Mouse (Mus musculus) embryonic facial prominence, embryonic 11.5 days (tissue): ENCODE results near the gene Prss2. TPM values are rescaled to one million over a fixed set of nuclear protein-coding genes. Genes with fewer than 3 reads are reported as not detected.
"Not testable (repeated sequence)": the region's sequence is repeated elsewhere in the genome, so short reads cannot be mapped to it uniquely, and the experiment has no call there.

Experiments used
- ATAC-seq: fragments of 200-750 bp; cut with Nextera tagmentation; replicated peaks from 2 replicates; pipeline ENCODE4 v1.8.0; 2017; ENCODE audit warnings: low read depth; ENCODE audit not compliant: insufficient number of reproducible peaks, low FRiP score, low TSS enrichment
- DNase-seq: peaks from one replicate; pipeline ENCODE4 v3.0.0-alpha.2; 2015; ENCODE audit warnings: low spot score
- H3K27ac ChIP-seq: fragments of 300-500 bp; sonication (generic); replicated peaks from 2 replicates; pipeline ENCODE4 v1.5.1; 2014; ENCODE audit warnings: mild to moderate bottlenecking, low read depth, low read length, control low read depth
- H3K27me3 ChIP-seq: fragments of 300-500 bp; sonication (generic); 2 replicates; pipeline ENCODE4 v1.6.1; 2014; ENCODE audit warnings: mild to moderate bottlenecking, low read length, moderate library complexity, mixed read lengths; ENCODE audit not compliant: control insufficient read depth, insufficient read depth
- H3K36me3 ChIP-seq: fragments of 300-500 bp; sonication (generic); replicated peaks from 2 replicates; pipeline ENCODE4 v1.6.1; 2014; ENCODE audit warnings: low read depth, mild to moderate bottlenecking, low read length, moderate library complexity, mixed read lengths; ENCODE audit not compliant: control insufficient read depth, insufficient read depth
- H3K4me1 ChIP-seq: fragments of 300-500 bp; sonication (generic); 2 replicates; pipeline ENCODE4 v1.6.1; 2014; ENCODE audit warnings: low read length, mixed read lengths; ENCODE audit not compliant: control insufficient read depth, insufficient read depth
- H3K4me2 ChIP-seq: fragments of 300-500 bp; sonication (generic); 2 replicates; pipeline ENCODE4 v1.6.1; 2014; ENCODE audit warnings: low read depth, mild to moderate bottlenecking, control low read depth, low read length, moderate library complexity
- H3K4me3 ChIP-seq: fragments of 300-500 bp; sonication (generic); 2 replicates; pipeline ENCODE4 v1.5.1; 2014; ENCODE audit warnings: low read depth, low read length, control low read depth
- H3K9ac ChIP-seq: fragments of 300-500 bp; sonication (generic); replicated peaks from 2 replicates; pipeline ENCODE4 v1.6.1; 2014; ENCODE audit warnings: mild to moderate bottlenecking, control low read depth, low read length
- H3K9me3 ChIP-seq: fragments of 300-500 bp; sonication (generic); replicated peaks from 2 replicates; pipeline ENCODE4 v1.6.1; 2016; ENCODE audit warnings: mild to moderate bottlenecking, low read length, inconsistent platforms, mixed read lengths; ENCODE audit not compliant: control insufficient read depth
- WGBS: fragments of 180-500 bp; shearing (Covaris S2); extraction: QIAGEN DNeasy Blood & Tissue Kit; methylation state at CpG from one replicate; pipeline ENCODE4 v1.1.7; 2014; 5-methylcytosine and 5-hydroxymethylcytosine counted together
- polyA plus RNA-seq: library from polyadenylated mRNA; unstranded; fragments of >200 nt; fragmentation: Nextera tagmentation; extraction: Ambion mirVana; gene quantifications from 2 replicates; pipeline ENCODE4 v1.2.1, GENCODE M21; 2014

Prss2 gene
- polyA plus RNA-seq, 1 experiment from 2014 or later: not detected

GRCm38 (mm10) chr6:41557468-41557867 lies 35.9 kb downstream of the Prss2 start:
- no peaks in the 10 kb centered on the region for H3K9me3 ChIP-seq
- ATAC-seq: no peak

GRCm38 (mm10) chr6:41558271-41558670 lies 36.7 kb downstream of the Prss2 start:
- Histone ChIP-seq H3K27ac (no peak overlapping the region), H3K9ac (no peak overlapping the region), H3K4me3 (no peak overlapping the region), H3K9me3 (no peaks in the 10 kb centered on the region), H3K4me2 (no peak overlapping the region), H3K36me3 (no peaks in the 10 kb centered on the region), H3K27me3 (no peaks in the 10 kb centered on the region), H3K4me1 (no peaks in the 10 kb centered on the region)
- 47% methylated on average over 2 of the region's 2 CpGs for WGBS
- no peak for DNase-seq
- no peak for ATAC-seq

More at GRCm38 (mm10) chr6:41557468-41557867, 35.9 kb downstream of the Prss2 start:
- no peak overlapping the region for H3K4me3 ChIP-seq
- no peaks in the 10 kb centered on the region for H3K36me3 ChIP-seq
- H3K27me3 ChIP-seq: no peaks in the 10 kb centered on the region
- no peaks in the 10 kb centered on the region for H3K4me1 ChIP-seq
- WGBS: 82% methylated on average over 5 of the region's 5 CpGs
- no peak overlapping the region for H3K4me2 ChIP-seq
- no peak for DNase-seq
- H3K9ac ChIP-seq: no peak overlapping the region
- no peak overlapping the region for H3K27ac ChIP-seq

- H3K36me3 ChIP-seq: no peaks in the 10 kb centered on the region
- no peak overlapping the region for H3K4me2 ChIP-seq
- DNase-seq (no peak), ATAC-seq (no peak)
- 74% methylated on average over 3 of the region's 3 CpGs for WGBS
- H3K27me3 ChIP-seq: no peaks in the 10 kb centered on the region
- H3K9me3 ChIP-seq: no peaks in the 10 kb centered on the region
- H3K9ac ChIP-seq: no peak overlapping the region
- H3K27ac ChIP-seq: no peak overlapping the region
- H3K4me1 ChIP-seq: no peaks in the 10 kb centered on the region
- no peak overlapping the region for H3K4me3 ChIP-seq
These were observed 37.7 kb downstream of the Prss2 start for GRCm38 (mm10) chr6:41559331-41559730.

- 84% methylated on average over 2 of the region's 2 CpGs for WGBS
- no peak for ATAC-seq
- H3K27me3 ChIP-seq: no peaks in the 10 kb centered on the region
- H3K36me3 ChIP-seq: no peaks in the 10 kb centered on the region
- no peak overlapping the region for H3K9ac ChIP-seq
- no peaks in the 10 kb centered on the region for H3K9me3 ChIP-seq
- no peak overlapping the region for H3K27ac ChIP-seq
- no peak overlapping the region for H3K4me2 ChIP-seq
- H3K4me1 ChIP-seq: no peaks in the 10 kb centered on the region
- DNase-seq: no peak
- no peak overlapping the region for H3K4me3 ChIP-seq
These were observed 38.7 kb downstream of the Prss2 start for GRCm38 (mm10) chr6:41560273-41560672.

- H3K27ac ChIP-seq: no peak overlapping the region
- WGBS: 86% methylated on average over 4 of the region's 4 CpGs
- no peak for ATAC-seq
These were observed 41.0 kb downstream of the Prss2 start for GRCm38 (mm10) chr6:41562598-41562997.

GRCm38 (mm10) chr6:41563104-41563951 lies 41.7 kb downstream of the Prss2 start:
- not testable (repeated sequence) for H3K27ac ChIP-seq, H3K9me3 ChIP-seq, H3K9ac ChIP-seq, H3K4me2 ChIP-seq, H3K27me3 ChIP-seq, H3K36me3 ChIP-seq, H3K4me1 ChIP-seq
- 0 out of 2 replicates have a peak overlapping the region, but pooled peaks have one; percentile 5 for H3K4me3 ChIP-seq
- DNase-seq: peak; percentile 34
- ATAC-seq: 0 out of 2 replicates have a peak, but pooled peaks have one; percentile 62
- 57% methylated on average over 4 of the region's 23 CpGs for WGBS

More at GRCm38 (mm10) chr6:41562598-41562997, 41.0 kb downstream of the Prss2 start:
- no peaks in the 10 kb centered on the region for H3K27me3 ChIP-seq
- no peaks in the 10 kb centered on the region for H3K9me3 ChIP-seq
- no peak for DNase-seq
- 0 out of 2 replicates have a peak overlapping the region, but pooled peaks have one; percentile 5 for H3K4me3 ChIP-seq
- no peak overlapping the region for H3K9ac ChIP-seq
- no peaks in the 10 kb centered on the region for H3K4me1 ChIP-seq
- no peaks in the 10 kb centered on the region for H3K36me3 ChIP-seq
- no peak overlapping the region for H3K4me2 ChIP-seq

- Histone ChIP-seq H3K4me3 (no peak overlapping the region), H3K27me3 (no peaks in the 10 kb centered on the region), H3K9me3 (no peaks in the 10 kb centered on the region), H3K27ac (no peak overlapping the region), H3K4me2 (no peak overlapping the region), H3K36me3 (no peaks in the 10 kb centered on the region), H3K9ac (no peak overlapping the region), H3K4me1 (no peaks in the 10 kb centered on the region)
- no peak for DNase-seq
- WGBS: 70% methylated on average over 1 of the region's 1 CpGs
- no peak for ATAC-seq
These were observed 43.7 kb downstream of the Prss2 start for GRCm38 (mm10) chr6:41565261-41565660.

GRCm38 (mm10) chr6:41566965-41567364 lies 45.4 kb downstream of the Prss2 start:
- H3K36me3 ChIP-seq: no peaks in the 10 kb centered on the region
- H3K27ac ChIP-seq: no peak overlapping the region
- H3K9ac ChIP-seq: no peak overlapping the region
- DNase-seq (no peak), ATAC-seq (no peak)
- H3K27me3 ChIP-seq: no peaks in the 10 kb centered on the region
- 83% methylated on average over 4 of the region's 4 CpGs for WGBS
- H3K4me2 ChIP-seq: no peak overlapping the region
- no peaks in the 10 kb centered on the region for H3K4me1 ChIP-seq
- no peak overlapping the region for H3K4me3 ChIP-seq
- no peaks in the 10 kb centered on the region for H3K9me3 ChIP-seq
